Mouse (Mus musculus) heart, postnatal 14 days (tissue): ENCODE measurements at regions not wholly inside any gene's neighbourhood (a gene's known extent, or its start where the extent isn't known, plus 50 kb on each side); places are given as distances from the start of the nearest gene placed in this dataset.

Source experiments
- DNase-seq, 2 experiments: peaks; one replicate each; pipeline ENCODE4 v3.0.0; 2021 to 2022
- intact Hi-C: fragments of 180-260 bp; cut with DNase I; formaldehyde crosslinking; loops from one replicate; pipeline ENCODE4 v1.15.1; 2025

DNA sequence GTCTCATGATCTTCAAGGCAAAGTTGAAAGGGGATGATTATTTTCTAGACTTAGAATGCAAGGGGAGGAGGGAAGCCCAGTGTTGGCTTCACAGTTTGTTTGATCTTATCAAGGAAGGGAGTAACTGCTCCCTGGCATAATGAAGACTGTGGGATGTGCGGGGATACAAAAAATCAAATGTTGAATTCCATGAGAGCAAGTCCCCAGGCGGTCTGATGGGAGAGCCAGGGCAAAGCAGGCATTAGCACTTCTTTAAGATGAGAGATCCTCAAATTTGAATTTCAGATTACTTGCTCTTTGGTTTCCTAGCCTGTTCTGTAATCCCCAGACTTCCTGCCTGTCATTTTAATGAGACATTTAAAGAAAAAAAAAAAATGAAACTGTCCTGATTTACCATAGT, 525.6 kb upstream of the Man1a start:
- intact Hi-C loops = no loop called here
- DNase-seq = no peak

DNA sequence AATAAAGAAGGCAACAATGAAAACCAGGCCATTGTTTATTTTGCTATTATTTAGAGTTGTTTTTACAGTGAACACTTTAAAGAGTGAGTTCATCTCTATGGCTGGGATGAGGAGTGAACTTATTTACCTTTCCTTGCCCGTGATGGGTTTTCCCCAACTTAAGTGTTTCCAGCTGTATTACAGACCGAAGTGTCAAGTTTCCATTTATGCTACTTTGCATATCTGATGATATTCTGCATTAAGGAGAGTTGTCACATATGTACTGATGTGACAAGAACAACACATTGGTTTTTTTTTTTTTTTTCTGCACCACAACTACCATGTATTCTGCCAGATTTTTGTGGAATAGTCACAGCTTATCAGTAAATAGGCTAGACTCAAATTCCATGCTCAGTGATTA, 518.7 kb upstream of the Man1a start:
- DNase-seq = no peak
- intact Hi-C loops = no loop called here

DNA sequence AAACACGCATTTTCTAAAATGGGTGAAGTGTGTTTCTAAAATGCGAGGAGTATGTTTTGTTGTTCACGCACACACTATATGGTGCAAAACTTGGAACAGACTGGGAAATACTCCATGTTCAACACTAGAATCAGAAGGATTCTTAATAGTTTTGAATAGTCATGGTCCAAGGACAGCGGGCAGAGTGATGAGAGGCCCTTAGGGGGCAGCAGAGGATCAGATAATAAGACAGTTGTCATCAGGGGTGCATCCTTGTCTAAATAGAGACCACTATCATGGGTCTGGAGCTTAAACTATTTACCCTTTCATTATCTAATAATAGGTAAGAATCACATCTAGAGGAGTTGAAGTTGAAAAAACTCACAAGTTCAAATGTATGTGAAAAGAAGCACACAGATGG, 482.2 kb upstream of the Man1a start:
- no peak for DNase-seq
- intact Hi-C loops = no loop called here

DNA sequence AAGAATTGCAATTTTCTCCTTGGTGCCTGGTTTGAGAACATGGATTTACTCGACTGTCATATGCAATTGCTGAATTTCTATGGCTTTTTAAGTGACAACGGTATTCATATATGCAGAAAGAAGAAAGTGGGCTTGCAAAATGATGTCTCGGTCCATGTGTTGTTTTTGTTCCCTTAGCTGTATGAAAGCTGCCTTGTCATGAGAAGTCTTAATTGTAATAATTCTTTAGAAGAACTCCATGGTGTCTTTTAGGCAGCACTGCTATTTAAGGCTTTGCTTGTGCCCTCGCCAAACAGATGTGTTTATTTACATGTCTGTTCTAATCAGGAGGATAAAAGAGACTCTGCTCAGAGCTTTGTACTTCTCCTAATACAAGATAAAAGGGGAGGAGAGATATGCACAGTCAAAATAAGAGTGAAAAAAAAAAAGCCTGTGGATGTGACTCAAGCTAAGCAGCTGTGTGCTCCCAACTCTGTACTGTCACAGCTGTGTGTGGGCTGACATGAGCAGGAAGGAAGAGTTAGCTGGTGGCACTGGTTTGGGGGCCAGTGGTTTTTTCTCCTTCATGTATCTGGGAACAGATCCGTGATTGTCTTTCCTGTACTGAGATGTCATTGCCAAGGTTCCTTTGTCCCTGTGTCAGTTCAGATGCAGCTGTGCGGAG, 475.5 kb upstream of the Man1a start:
- intact Hi-C loops = no loop called here
- DNase-seq = no peak

DNA sequence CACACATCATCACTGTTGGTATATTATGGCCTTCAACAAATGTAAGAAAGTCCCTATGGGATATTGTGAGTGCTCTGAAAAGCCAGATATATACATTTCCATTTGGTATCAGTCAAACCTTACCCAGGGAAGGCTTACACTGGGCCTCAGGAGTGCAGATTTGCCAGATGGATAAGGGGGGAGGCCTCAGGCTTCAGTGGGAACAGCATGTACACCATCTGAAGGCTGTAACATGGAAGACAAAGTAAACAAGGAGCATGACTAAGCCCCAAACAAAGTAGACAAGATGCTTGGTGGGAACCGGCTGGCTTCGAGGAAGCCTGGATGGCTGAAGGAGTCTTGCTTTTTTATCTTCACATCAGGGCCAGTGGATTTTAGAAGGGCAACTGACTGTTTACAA, 474.3 kb upstream of the Man1a start:
- intact Hi-C loops = no loop called here
- DNase-seq = no peak

DNA sequence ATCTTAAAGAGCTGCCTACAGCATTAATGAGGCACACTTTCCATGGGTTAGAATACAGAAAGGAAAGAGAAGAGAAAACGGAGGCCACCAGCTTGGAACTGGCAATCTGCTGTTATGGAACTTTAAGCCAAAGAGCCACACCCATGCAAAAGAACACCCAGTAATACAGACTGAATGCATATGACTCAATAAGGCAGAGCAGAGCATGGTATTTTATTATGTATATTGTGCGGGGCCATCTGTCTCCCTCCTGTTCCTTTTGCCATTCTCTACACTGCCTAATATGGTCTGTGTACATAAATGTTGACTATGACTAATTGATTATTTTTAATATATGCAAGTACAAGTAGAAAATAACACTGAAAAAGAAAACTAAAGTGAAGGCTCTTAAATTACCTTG, 472.6 kb upstream of the Man1a start:
- no peak for DNase-seq
- intact Hi-C loops = no loop called here

DNA sequence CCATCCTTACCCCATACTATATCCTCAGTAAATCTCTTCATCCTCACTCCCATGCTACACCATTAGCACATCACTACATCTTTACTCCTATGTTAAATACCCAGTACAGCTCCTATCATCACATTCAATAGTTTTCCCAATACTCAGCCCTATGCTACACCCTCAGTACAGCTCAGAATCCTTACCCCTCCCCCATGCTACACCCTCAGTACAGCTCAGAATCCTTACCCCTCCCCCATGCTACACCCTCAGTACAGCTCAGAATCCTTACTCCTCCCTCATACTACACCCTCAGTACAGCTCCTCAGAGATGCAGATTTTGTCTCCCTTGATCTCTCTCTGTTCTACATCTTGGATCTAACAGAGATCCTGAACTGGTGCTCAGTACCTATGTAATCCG, 472.1 kb upstream of the Man1a start:
- DNase-seq = no peak
- intact Hi-C loops = no loop called here

DNA sequence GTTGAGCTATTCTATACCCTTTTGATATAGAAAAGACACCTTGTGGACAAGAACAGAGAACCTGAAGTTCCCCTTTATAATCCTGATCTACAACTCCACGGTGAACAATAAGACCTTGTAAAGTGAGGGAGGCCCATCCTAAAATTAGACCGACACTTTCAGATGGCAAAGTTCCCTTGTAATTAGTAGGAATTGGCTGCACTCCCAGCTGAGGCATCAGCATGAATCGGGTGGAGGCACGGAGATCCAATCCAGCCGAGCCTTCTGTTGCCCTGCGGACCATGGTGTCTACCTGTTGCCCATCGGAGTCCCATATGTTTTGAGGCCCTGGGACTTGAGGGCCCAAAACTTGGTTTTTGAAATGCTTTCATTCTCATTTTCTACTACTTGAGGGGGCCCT, 456.2 kb upstream of the Man1a start:
- DNase-seq = peak in 1 of 2 experiments; percentile 1
- intact Hi-C loops = no loop called here

DNA sequence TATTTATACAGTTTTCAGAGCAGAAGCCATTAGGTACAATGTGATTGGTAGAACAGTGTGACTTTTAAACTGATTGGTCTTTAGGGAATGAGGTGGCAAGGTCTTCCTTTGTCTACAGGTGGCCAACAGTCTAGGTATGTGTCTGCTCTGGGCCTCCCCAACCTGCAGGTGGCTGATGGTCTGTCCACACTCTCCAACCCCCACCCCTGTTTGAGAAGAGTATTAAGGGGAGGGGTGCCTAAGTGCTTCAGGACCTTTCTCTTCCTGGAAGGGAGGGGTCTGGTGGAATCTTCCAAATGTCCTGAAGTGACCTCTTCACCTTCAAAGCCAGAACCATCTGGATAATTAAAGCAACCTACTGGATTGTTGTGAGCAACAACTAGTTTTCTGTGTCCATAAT, 434.4 kb upstream of the Man1a start:
- no peak for DNase-seq
- intact Hi-C loops = no loop called here

DNA sequence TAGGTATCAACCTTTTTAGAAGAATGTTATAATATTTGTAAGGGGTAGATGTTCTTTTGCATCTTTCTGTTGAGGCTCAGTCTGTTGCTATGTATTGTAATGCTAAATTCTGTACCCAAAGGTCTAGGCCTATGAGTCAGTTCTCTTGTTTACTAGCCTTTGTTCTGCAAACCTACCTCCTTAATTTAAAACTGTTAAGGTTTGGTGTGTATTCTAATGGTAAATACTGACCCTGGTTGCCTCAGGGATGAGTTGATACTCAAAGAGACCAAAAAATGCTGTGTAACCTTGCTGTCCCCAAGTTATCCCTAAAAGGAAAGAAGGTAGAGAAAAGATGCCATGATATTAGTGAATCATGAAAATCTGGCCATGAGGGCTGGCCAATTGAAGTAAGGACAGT, 433.4 kb upstream of the Man1a start:
- no peak for DNase-seq
- intact Hi-C loops = no loop called here
